In genomic region chr4:150556382-150557221, GRCm38 (mm10) we compare ENCODE assay signal across 7 mouse cellular contexts.
DNase-seq lines count a peak whose midpoint lies in the region; ATAC-seq and TF ChIP-seq lines count a peak whose summit lies in the region.

No protein-coding gene starts in this region.

- no peaks in the 10 kb centered on the region for H3K27me3 ChIP-seq in embryonic facial prominence, embryonic 15.5 days
- no peaks in the 10 kb centered on the region for H3K27me3 ChIP-seq in heart, embryonic 11.5 days (ENCODE audit: control insufficient read depth, insufficient read depth, low read length)
- H3K27me3 ChIP-seq in limb, embryonic 13.5 days: no peaks in the 10 kb centered on the region
- H3K27me3 ChIP-seq in midbrain, embryonic 13.5 days: no peaks in the 10 kb centered on the region

- ATAC-seq in embryonic facial prominence, embryonic 15.5 days (ENCODE audit: insufficient number of reproducible peaks, low FRiP score, low TSS enrichment, low read depth): peak; percentile 49
- no peak for ATAC-seq in heart, embryonic 11.5 days (replicated peaks; ENCODE audit: insufficient number of reproducible peaks, low FRiP score, low TSS enrichment)
- peak; percentile 72; the same call in 1 of the 2 replicates for ATAC-seq in limb, embryonic 13.5 days (ENCODE audit: low FRiP score, low read depth)
- peak; percentile 91 for ATAC-seq in midbrain, embryonic 13.5 days

- no peaks in the 10 kb centered on the region for H3K9me3 ChIP-seq in embryonic facial prominence, embryonic 15.5 days (replicated peaks)
- no peaks in the 10 kb centered on the region for H3K9me3 ChIP-seq in heart, embryonic 11.5 days (replicated peaks; ENCODE audit: control insufficient read depth, low read length)
- H3K9me3 ChIP-seq in limb, embryonic 13.5 days: no peaks in the 10 kb centered on the region
- H3K9me3 ChIP-seq in midbrain, embryonic 13.5 days: no peaks in the 10 kb centered on the region

- H3K36me3 ChIP-seq in embryonic facial prominence, embryonic 15.5 days: peaks cover 7% of the 10 kb centered on the region
- H3K36me3 ChIP-seq in heart, embryonic 11.5 days (ENCODE audit: control insufficient read depth, insufficient read depth, low read length): no peaks in the 10 kb centered on the region
- peaks cover 27% of the 10 kb centered on the region for H3K36me3 ChIP-seq in limb, embryonic 13.5 days
- peaks cover 4% of the 10 kb centered on the region; the same call in 1 of the 2 replicates for H3K36me3 ChIP-seq in midbrain, embryonic 13.5 days

- H3K4me3 ChIP-seq in bone marrow macrophage, adult 2 months (ENCODE audit: insufficient read depth, low read length): peak overlapping the region; percentile 21
- H3K4me3 ChIP-seq in embryonic facial prominence, embryonic 15.5 days (replicated peaks): no peak overlapping the region
- H3K4me3 ChIP-seq in heart, embryonic 11.5 days (ENCODE audit: low read depth, low read length): no peak overlapping the region
- H3K4me3 ChIP-seq in limb, embryonic 13.5 days: no peak overlapping the region
- H3K4me3 ChIP-seq in midbrain, embryonic 13.5 days (replicated peaks): no peak overlapping the region

- no peak for TF ChIP-seq CTCF in bone marrow macrophage, adult 2 months (IDR thresholded peaks at IDR 0.05; ENCODE audit: low read depth, low read length)

- H3K9ac ChIP-seq in embryonic facial prominence, embryonic 15.5 days: no peak overlapping the region
- no peak overlapping the region for H3K9ac ChIP-seq in heart, embryonic 11.5 days (ENCODE audit: low read depth, low read length)
- H3K9ac ChIP-seq in limb, embryonic 13.5 days: no peak overlapping the region
- peak overlapping the region; percentile 15 for H3K9ac ChIP-seq in midbrain, embryonic 13.5 days (replicated peaks)

- no peak for TF ChIP-seq POLR2A in bone marrow macrophage, adult 2 months (IDR thresholded peaks at IDR 0.05; ENCODE audit: borderline replicate concordance, low read depth, low read length)

- WGBS in embryonic facial prominence, embryonic 15.5 days: 19% methylated on average over 17 of the region's 17 CpGs
- WGBS in heart, embryonic 11.5 days (ENCODE audit: insufficient replicate concordance): 15% methylated on average over 17 of the region's 17 CpGs
- WGBS in limb, embryonic 13.5 days: 9% methylated on average over 17 of the region's 17 CpGs
- WGBS in midbrain, embryonic 13.5 days: 22% methylated on average over 17 of the region's 17 CpGs

- H3K27ac ChIP-seq in bone marrow macrophage, adult 2 months (ENCODE audit: insufficient read depth, low read depth, low read length): peak overlapping the region; percentile 92
- peak overlapping the region; percentile 77 for H3K27ac ChIP-seq in embryonic facial prominence, embryonic 15.5 days (replicated peaks)
- peak overlapping the region; percentile 91 for H3K27ac ChIP-seq in heart, embryonic 11.5 days (ENCODE audit: low read depth, low read length)
- peak overlapping the region; percentile 82 for H3K27ac ChIP-seq in limb, embryonic 13.5 days
- peak overlapping the region; percentile 91 for H3K27ac ChIP-seq in midbrain, embryonic 13.5 days

- peak; percentile 81 for DNase-seq in kidney, adult 9 months
- peak; percentile 54 to 58 for DNase-seq in spleen, adult 18-20 months

- peaks cover 34% of the 10 kb centered on the region for H3K4me1 ChIP-seq in bone marrow macrophage, adult 2 months (ENCODE audit: control insufficient read depth, insufficient read depth, low read length)
- H3K4me1 ChIP-seq in embryonic facial prominence, embryonic 15.5 days: peaks cover 9% of the 10 kb centered on the region
- H3K4me1 ChIP-seq in heart, embryonic 11.5 days (ENCODE audit: control insufficient read depth, insufficient read depth, low read length): peaks cover 34% of the 10 kb centered on the region
- H3K4me1 ChIP-seq in limb, embryonic 13.5 days: peaks cover 22% of the 10 kb centered on the region
- peaks cover 29% of the 10 kb centered on the region for H3K4me1 ChIP-seq in midbrain, embryonic 13.5 days (replicated peaks)

- 0 out of 2 replicates have a peak overlapping the region, but pooled peaks have one; percentile 10 for H3K4me2 ChIP-seq in embryonic facial prominence, embryonic 15.5 days (replicated peaks)
- H3K4me2 ChIP-seq in heart, embryonic 11.5 days: peak overlapping the region; percentile 46
- H3K4me2 ChIP-seq in limb, embryonic 13.5 days (replicated peaks): peak overlapping the region; percentile 27
- H3K4me2 ChIP-seq in midbrain, embryonic 13.5 days (replicated peaks): peak overlapping the region; percentile 16
